Mouse (Mus musculus): ENCODE data around the gene Fam171a2. TPM values are rescaled to one million over a fixed set of nuclear protein-coding genes. Genes with fewer than 3 reads are reported as not detected.
"Not testable (repeated sequence)": the region's sequence is repeated elsewhere in the genome, so short reads cannot be mapped to it uniquely, and the experiment has no call there.

Gene Fam171a2
- total and polyA plus RNA-seq, 3 experiments = 2.8 to 18.1 (median 8.3) TPM

- no peak for DNase-seq
Observed at GRCm38 (mm10) chr11:102434816-102435705, 12.4 kb downstream of the Fam171a2 start.

DNA sequence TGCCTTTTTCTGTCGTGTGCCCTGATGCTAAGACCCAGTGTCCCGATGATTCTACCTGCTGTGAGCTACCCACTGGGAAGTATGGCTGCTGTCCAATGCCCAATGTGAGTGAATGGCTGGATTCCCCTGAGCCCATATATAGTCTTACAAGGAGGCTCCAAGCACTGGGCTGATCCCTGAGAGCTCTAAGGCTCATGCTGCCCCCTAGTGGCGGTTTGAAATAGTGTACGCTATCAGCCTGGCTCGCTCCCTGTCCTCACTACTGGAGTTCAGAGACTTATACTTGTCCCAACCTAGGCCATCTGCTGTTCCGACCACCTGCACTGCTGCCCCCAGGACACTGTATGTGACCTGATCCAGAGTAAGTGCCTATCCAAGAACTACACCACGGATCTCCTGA is 13.1 kb downstream of the Fam171a2 start:
- peak; percentile 88 for DNase-seq

DNA sequence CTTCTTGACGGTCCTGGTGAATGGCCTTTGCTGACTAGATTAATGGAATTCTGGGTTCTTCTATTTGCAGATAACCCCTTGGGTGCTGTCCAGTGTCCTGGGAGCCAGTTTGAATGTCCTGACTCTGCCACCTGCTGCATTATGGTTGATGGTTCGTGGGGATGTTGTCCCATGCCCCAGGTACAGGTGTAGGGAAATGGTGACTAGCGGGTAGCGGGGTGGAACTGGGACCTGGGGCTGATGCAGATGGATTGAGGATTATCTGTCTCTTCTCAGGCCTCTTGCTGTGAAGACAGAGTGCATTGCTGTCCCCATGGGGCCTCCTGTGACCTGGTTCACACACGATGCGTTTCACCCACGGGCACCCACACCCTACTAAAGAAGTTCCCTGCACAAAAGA is 13.6 kb downstream of the Fam171a2 start:
- no peak for DNase-seq

- peak; percentile 93 for DNase-seq
Observed at GRCm38 (mm10) chr11:102432896-102433295, 14.6 kb downstream of the Fam171a2 start.

DNA sequence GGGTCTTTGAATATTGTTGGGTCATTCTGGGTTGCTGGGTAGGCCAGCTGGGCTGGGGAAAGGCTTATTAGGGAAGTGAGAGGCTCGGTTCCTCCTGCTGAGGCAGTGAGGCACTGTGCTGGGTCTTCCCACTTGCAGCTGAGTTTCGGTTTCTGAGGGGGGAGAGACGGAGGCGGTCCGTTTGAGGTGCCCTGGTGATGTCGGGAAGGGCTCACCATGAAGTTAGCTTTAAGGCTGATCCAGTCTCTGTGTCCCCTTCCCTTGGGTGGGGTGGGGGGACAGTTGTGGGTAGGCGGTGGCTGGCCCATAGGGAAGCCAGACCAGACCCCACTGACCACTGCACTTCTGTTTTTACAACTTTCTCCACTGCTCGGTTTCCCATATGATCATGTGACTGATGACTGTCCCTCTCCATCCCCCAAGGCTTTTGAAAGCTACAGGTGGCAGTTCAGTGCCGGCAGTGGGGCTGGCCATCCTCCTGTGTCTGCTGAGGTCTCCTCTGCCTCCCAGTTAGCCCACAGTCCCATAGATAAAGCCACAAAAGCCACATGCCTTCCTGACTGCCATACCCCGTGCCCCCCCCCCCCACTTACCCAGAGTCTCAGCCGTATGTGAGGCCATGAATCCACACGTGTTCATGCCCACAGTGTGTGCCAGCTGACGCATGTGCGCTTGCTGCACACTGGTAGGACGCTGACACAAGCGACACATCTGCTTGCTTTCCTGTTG is 15.2 kb downstream of the Fam171a2 start:
- no peak for DNase-seq

DNA sequence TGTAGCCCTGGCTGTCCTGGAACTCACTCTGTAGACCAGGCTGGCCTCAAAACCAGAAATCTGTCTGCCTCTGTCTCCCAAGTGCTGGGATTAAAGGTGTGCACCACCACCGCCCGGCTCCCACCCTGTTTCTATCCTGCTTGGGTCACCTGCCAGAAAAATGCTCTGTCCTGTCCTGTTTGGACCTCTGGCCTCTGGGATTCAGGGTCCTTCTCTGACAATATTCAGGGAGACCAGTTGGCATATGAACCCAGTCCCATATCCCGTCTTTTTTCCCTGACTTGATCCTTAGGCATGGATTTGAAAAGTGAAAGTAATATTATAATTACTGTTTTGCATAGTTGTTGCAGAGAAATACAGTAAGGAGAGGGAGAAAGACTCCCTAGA is 15.8 kb downstream of the Fam171a2 start:
- DNase-seq = no peak

GRCm38 (mm10) chr11:102431018-102431645 is 16.4 kb downstream of the Fam171a2 start:
- peak; percentile 86 for DNase-seq

DNA sequence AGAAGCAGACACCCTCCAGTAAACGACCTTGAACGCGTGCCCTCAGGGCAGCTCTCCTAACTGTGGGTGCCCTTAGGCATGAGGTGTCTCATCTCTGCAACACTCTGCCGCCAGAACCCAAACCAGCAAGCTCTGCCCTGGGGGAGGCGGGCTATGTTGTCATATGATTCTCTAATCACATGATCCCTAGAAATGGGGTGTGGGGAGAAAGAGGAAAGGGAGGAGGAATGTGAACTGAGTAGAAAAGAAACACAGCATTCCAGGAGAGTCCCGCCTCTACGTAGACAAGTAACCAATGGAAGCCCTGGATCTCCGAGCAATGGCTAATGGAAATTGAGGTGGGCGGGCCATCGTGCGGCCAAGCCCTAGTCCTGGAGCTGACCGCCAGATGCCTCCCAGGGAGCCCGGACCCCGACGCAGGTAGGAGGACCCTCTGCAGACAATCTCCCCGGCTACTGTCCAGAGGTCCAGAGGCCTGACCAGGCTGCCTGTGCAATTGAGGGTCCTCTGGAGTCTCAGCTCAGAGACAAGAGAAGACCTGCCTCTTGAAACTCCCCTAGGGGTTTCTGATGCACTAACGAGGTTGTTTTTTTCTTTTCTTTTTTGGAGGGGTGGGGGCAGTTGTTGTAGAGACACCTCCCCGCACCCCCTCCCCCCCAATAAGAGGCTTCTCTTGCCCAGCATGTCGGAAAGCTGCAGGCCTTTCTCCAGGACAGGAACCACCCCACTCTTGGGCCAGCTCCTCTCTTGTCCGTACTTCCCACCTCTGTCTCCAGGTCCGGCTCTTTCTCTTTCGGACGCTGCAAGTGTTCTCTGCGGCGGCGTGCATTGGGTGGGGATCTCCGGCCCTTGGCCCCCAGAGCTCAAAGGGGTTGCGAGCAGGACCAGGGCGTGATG is 17.1 kb downstream of the Fam171a2 start, which contains the start of gene Grn:
TSS of gene Grn (plus strand) at position 195 of the 897 bp plus-strand sequence.
- peak; percentile 95 for DNase-seq

DNA sequence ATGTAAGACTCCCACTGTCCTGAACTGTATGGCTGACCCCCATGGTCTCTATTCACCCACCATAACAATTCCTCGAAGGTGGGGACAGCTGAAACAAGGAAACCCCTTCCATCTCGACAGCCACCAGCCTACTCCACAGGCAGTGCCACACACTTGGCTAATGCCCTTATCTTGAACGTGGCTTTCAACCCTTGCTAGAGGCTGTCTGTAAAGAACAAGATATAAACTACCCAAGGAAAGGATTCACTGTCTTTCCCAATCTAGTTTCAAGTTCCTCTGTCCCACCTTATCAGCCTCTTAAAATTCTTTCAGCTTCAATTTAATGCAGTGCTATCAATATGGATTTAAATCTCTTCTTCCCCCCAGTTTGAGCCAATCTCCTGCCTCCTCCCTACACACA is 17.9 kb downstream of the Fam171a2 start:
- no peak for DNase-seq

DNA sequence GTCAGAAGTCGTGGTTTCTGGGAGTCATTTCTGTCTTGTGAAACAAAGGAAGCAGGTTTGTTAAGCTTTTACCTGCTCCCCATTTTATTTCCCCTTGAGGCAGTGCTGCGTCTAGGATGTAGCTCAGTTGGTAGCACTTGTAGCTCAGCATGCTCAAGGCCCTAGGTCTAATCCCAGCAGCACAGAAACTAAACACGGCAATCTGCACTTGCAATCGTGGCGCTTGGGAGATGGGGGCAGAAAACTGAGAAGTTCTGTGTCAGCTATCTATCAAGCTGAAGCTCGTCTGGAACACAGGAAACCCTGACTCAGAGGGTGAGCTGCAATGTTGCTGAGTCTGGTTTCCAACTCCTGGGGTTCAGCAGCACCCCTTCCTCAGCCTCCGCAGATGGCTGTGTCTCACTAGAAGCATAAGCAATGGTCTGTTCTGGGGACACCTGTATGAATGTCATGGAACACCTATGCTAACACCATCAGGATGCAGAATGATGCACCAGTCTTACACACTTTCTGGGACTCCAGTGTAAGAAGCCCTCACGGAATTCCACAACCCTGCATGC is 18.4 kb downstream of the Fam171a2 start:
- DNase-seq = no peak

GRCm38 (mm10) chr11:102425555-102426316 is 21.7 kb downstream of the Fam171a2 start:
- no peak for DNase-seq

- no peak for DNase-seq
Observed at GRCm38 (mm10) chr11:102424666-102425065, 22.8 kb downstream of the Fam171a2 start.

DNA sequence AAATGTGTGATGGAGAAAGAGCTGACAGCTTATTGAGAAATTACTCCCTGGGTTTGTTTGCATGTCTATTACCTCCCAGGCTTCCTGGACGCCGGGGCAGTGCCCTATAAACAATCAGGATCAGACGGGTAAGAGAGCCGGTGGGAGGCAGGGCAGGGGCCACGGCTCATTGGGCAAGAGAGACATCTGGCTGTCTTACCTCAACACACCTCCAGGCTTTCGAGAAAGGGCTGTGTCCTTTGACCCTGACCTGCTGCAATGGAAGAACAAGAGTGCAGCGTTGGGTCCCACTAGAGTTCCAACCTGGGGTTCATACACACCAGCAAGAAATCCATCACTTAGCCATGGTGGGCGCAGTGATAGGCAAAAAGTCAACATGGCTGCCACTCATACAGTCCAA is 25.9 kb downstream of the Fam171a2 start:
- DNase-seq = no peak

GRCm38 (mm10) chr11:102418887-102419286 is 28.6 kb downstream of the Fam171a2 start:
- DNase-seq = peak; percentile 92

GRCm38 (mm10) chr11:102417160-102417559 is 30.3 kb downstream of the Fam171a2 start:
- no peak for DNase-seq

- DNase-seq = no peak
Observed at GRCm38 (mm10) chr11:102415034-102415802, 32.3 kb downstream of the Fam171a2 start.

DNA sequence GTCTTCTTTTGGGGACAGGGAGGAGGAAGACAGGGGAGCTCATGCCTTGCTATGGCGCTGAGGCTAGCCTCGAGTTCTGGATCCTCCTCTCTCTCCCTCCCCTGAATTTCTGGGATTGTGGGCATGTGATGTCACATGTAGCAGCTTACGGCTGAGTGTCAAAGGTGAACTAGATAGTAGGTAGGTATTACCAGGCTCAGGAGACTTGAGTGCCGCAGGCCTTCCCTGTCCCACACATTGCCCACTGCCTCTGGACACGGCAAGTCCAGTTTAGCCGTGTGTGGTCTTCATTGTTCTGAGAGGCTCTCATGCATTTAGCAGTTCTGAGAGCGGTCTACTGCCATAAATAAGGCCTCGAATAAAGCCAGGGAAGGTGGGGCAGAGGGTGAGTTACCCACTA is 34.4 kb downstream of the Fam171a2 start:
- no peak for DNase-seq

GRCm38 (mm10) chr11:102411704-102412103 is 35.8 kb downstream of the Fam171a2 start:
- peak; percentile 93 for DNase-seq

DNA sequence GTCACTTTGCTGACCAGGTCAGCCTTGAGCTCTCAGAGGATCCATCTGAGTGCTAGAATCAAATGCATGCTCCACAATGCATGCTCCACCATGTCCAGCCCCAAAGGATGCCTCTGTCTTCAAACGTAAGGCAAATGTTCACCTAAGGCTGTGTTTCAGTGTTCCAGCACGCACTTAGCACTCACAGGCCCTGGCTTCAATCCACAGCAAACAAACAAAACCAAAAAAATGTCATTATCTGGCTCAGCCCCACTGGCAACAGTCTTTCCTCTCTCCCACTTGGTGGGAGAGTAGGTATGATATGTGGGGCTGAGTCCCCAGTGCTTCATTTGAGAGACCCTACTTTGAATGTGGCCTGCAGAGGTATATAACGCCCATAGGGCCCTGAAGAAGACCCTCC is 36.4 kb downstream of the Fam171a2 start:
- DNase-seq = peak; percentile 15

GRCm38 (mm10) chr11:102410345-102410744 is 37.1 kb downstream of the Fam171a2 start:
- DNase-seq = not testable (repeated sequence)

Measured in adrenal gland, adult 2 months (tissue).